14 mouse cellular contexts compared by ENCODE assay signal in the genomic region with DNA sequence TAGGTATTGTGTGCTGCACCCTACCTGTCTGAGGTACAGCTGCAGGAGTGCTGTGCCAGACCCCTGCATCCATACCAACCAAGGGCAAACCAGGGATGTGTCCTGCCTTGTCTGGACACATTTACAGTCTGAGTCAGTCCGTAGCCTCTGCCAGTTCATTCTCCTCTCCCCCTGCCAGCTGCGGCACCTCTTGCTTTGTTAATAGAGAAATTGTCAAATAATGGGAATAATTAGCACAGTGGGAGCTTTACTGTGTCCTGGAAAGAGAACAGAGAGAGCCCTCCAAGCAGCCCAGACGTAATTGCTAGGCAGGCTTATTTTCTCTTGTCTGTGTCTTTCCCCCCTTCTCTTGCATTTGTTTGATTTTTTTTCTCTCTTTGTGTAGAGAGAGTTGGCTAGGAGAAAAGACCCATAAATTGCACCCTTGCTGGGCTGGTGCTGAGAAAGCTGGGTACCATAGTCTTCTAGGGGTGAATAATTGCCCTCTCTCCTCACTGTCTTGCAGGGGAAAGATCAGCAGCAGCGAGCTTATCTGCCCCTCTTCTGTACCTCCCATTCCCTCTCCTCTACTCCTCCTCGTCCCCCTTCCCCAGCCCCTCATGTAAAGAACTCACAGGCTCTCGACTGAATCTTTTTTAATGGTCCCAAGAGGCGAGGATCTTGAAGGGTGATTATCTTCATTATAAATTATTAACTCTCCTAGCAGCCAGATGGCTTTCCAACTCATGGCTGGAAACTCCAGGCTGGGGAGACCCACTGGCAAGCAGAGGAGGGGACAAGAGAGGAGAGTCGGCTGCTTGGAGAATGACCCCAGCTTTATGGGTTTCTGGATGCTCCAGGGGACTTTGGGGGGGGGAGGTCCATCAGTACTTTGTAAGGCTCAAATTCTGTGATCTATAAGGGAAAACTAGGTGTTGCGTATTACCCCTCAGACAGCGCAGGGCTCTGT.
DNase-seq lines count a peak whose midpoint lies in the region; ATAC-seq and TF ChIP-seq lines count a peak whose summit lies in the region.
"Had no signal": no experiment of that assay in that cellular context is flagged by ENCODE, and none has a peak within 500 bp of the region (broad histone marks: within the 10 kb centered on the region; RNA-seq: fewer than 3 reads in every experiment).

No protein-coding gene starts in this region.

- WGBS in intestine, embryonic 16.5 days, result 40% methylated on average over 10 of the region's 10 CpGs
- WGBS in intestine, postnatal 0 days, result 38% methylated on average over 10 of the region's 10 CpGs
- 34% methylated on average over 10 of the region's 10 CpGs for WGBS in forebrain, embryonic 10.5 days
- 33% methylated on average over 10 of the region's 10 CpGs for WGBS in hindbrain, embryonic 14.5 days
- 36% methylated on average over 10 of the region's 10 CpGs for WGBS in midbrain, postnatal 0 days
- 59% methylated on average over 10 of the region's 10 CpGs for WGBS in heart, embryonic 10.5 days

- no peaks in the 10 kb centered on the region for H3K27me3 ChIP-seq in intestine, embryonic 16.5 days (replicated peaks; ENCODE audit: control insufficient read depth, insufficient read depth, low read length)
- H3K27me3 ChIP-seq in intestine, postnatal 0 days (replicated peaks; ENCODE audit: control insufficient read depth, insufficient read depth, low read length), result no peaks in the 10 kb centered on the region
- no peaks in the 10 kb centered on the region for H3K27me3 ChIP-seq in forebrain, embryonic 10.5 days (ENCODE audit: poor library complexity, severe bottlenecking)
- no peaks in the 10 kb centered on the region for H3K27me3 ChIP-seq in hindbrain, embryonic 14.5 days (ENCODE audit: control insufficient read depth, insufficient read depth, low read length)
- H3K27me3 ChIP-seq in midbrain, postnatal 0 days (ENCODE audit: insufficient read depth, low read length), result no peaks in the 10 kb centered on the region
- H3K27me3 ChIP-seq in heart, embryonic 10.5 days (ENCODE audit: insufficient read depth, poor library complexity, severe bottlenecking), result no peaks in the 10 kb centered on the region
- H3K27me3 ChIP-seq: limb, embryonic 15.5 days; lung, embryonic 15.5 days had no signal

- no peak overlapping the region for H3K27ac ChIP-seq in intestine, embryonic 16.5 days (ENCODE audit: low read length)
- H3K27ac ChIP-seq in intestine, postnatal 0 days (ENCODE audit: low read depth, low read length), result no peak overlapping the region
- H3K27ac ChIP-seq in forebrain, embryonic 10.5 days, result peak overlapping the region; percentile 65
- peak overlapping the region; percentile 59; the same call in 1 of the 2 replicates for H3K27ac ChIP-seq in hindbrain, embryonic 14.5 days
- no peak overlapping the region for H3K27ac ChIP-seq in midbrain, postnatal 0 days (ENCODE audit: low read depth, low read length)
- H3K27ac ChIP-seq in heart, embryonic 10.5 days, result no peak overlapping the region
- H3K27ac ChIP-seq: limb, embryonic 15.5 days; lung, embryonic 15.5 days had no signal

- H3K4me1 ChIP-seq in intestine, embryonic 16.5 days (ENCODE audit: control insufficient read depth, insufficient read depth, low read length), result no peaks in the 10 kb centered on the region
- H3K4me1 ChIP-seq in intestine, postnatal 0 days (replicated peaks; ENCODE audit: control insufficient read depth, insufficient read depth, low read length), result no peaks in the 10 kb centered on the region
- peaks cover 14% of the 10 kb centered on the region for H3K4me1 ChIP-seq in forebrain, embryonic 10.5 days
- peaks cover 15% of the 10 kb centered on the region for H3K4me1 ChIP-seq in hindbrain, embryonic 14.5 days (replicated peaks; ENCODE audit: control insufficient read depth, insufficient read depth, low read length)
- H3K4me1 ChIP-seq in midbrain, postnatal 0 days (ENCODE audit: insufficient read depth, low read length), result peaks cover 3% of the 10 kb centered on the region; the same call in 1 of the 2 replicates
- no peaks in the 10 kb centered on the region for H3K4me1 ChIP-seq in heart, embryonic 10.5 days
- H3K4me1 ChIP-seq: limb, embryonic 15.5 days; lung, embryonic 15.5 days had no signal

- no peak overlapping the region for H3K4me2 ChIP-seq in intestine, embryonic 16.5 days (ENCODE audit: low read depth, low read length)
- no peak overlapping the region for H3K4me2 ChIP-seq in intestine, postnatal 0 days (replicated peaks; ENCODE audit: low read depth)
- no peak overlapping the region for H3K4me2 ChIP-seq in hindbrain, embryonic 14.5 days (replicated peaks)
- H3K4me2 ChIP-seq in midbrain, postnatal 0 days (ENCODE audit: low read depth, low read length, poor library complexity, severe bottlenecking), result no peak overlapping the region
- H3K4me2 ChIP-seq: limb, embryonic 15.5 days; lung, embryonic 15.5 days had no signal

- H3K36me3 ChIP-seq in intestine, embryonic 16.5 days (ENCODE audit: control insufficient read depth, insufficient read depth, low read length), result no peaks in the 10 kb centered on the region
- no peaks in the 10 kb centered on the region for H3K36me3 ChIP-seq in intestine, postnatal 0 days (ENCODE audit: control insufficient read depth, insufficient read depth)
- H3K36me3 ChIP-seq in forebrain, embryonic 10.5 days (replicated peaks), result no peaks in the 10 kb centered on the region
- no peaks in the 10 kb centered on the region for H3K36me3 ChIP-seq in hindbrain, embryonic 14.5 days (replicated peaks; ENCODE audit: control insufficient read depth, insufficient read depth)
- no peaks in the 10 kb centered on the region for H3K36me3 ChIP-seq in midbrain, postnatal 0 days (ENCODE audit: insufficient read depth, low read length)
- H3K36me3 ChIP-seq in heart, embryonic 10.5 days, result no peaks in the 10 kb centered on the region
- H3K36me3 ChIP-seq: limb, embryonic 15.5 days; lung, embryonic 15.5 days had no signal

- no peak for DNase-seq in forebrain, embryonic 10.5 days (ENCODE audit: extremely low spot score, low spot score)
- DNase-seq in hindbrain, embryonic 14.5 days (ENCODE audit: low spot score), result no peak
- DNase-seq in midbrain, postnatal 0 days (ENCODE audit: low spot score), result peak; percentile 9
- DNase-seq in spleen, adult 12 weeks (ENCODE audit: low spot score), result no peak
- DNase-seq in urinary bladder, postnatal 4 days (ENCODE audit: low spot score in 2 of 2), result no peak
- DNase-seq in heart, embryonic 10.5 days (ENCODE audit: low spot score), result no peak
- DNase-seq: heart, postnatal 36 days; kidney, postnatal 14 days; layer of hippocampus, postnatal 36 days; thymus, postnatal 36 days had no signal

- H3K9ac ChIP-seq in intestine, embryonic 16.5 days (ENCODE audit: low read depth, low read length), result no peak overlapping the region
- no peak overlapping the region for H3K9ac ChIP-seq in intestine, postnatal 0 days (ENCODE audit: low read depth, low read length)
- H3K9ac ChIP-seq in hindbrain, embryonic 14.5 days, result no peak overlapping the region
- H3K9ac ChIP-seq in midbrain, postnatal 0 days (replicated peaks; ENCODE audit: low read length, poor library complexity, severe bottlenecking), result no peak overlapping the region
- H3K9ac ChIP-seq: limb, embryonic 15.5 days; lung, embryonic 15.5 days had no signal

- H3K4me3 ChIP-seq in intestine, embryonic 16.5 days (ENCODE audit: low read length), result no peak overlapping the region
- no peak overlapping the region for H3K4me3 ChIP-seq in intestine, postnatal 0 days (ENCODE audit: low read depth, low read length)
- no peak overlapping the region for H3K4me3 ChIP-seq in forebrain, embryonic 10.5 days
- no peak overlapping the region for H3K4me3 ChIP-seq in hindbrain, embryonic 14.5 days (replicated peaks; ENCODE audit: low read length)
- H3K4me3 ChIP-seq in midbrain, postnatal 0 days (ENCODE audit: low read depth, low read length), result no peak overlapping the region
- no peak overlapping the region for H3K4me3 ChIP-seq in heart, embryonic 10.5 days
- H3K4me3 ChIP-seq: limb, embryonic 15.5 days; lung, embryonic 15.5 days had no signal

- ATAC-seq in intestine, embryonic 16.5 days, result peak; percentile 44; the same call in 1 of the 2 replicates
- ATAC-seq in intestine, postnatal 0 days, result no peak
- 0 out of 2 replicates have a peak, but pooled peaks have one; percentile 40 for ATAC-seq in hindbrain, embryonic 14.5 days (ENCODE audit: low FRiP score)
- ATAC-seq in midbrain, postnatal 0 days (ENCODE audit: low FRiP score), result no peak

- no peak for TF ChIP-seq CTCF in intestine, postnatal 0 days (IDR thresholded peaks at IDR 0.05; ENCODE audit: low read depth)
- TF ChIP-seq CTCF in midbrain, postnatal 0 days (IDR thresholded peaks at IDR 0.05), result no peak

- H3K9me3 ChIP-seq in intestine, embryonic 16.5 days (ENCODE audit: control insufficient read depth, low read length), result no peaks in the 10 kb centered on the region
- no peaks in the 10 kb centered on the region for H3K9me3 ChIP-seq in intestine, postnatal 0 days (ENCODE audit: control insufficient read depth)
- H3K9me3 ChIP-seq in forebrain, embryonic 10.5 days, result no peaks in the 10 kb centered on the region
- no peaks in the 10 kb centered on the region for H3K9me3 ChIP-seq in hindbrain, embryonic 14.5 days (ENCODE audit: control insufficient read depth, low read length)
- no peaks in the 10 kb centered on the region for H3K9me3 ChIP-seq in midbrain, postnatal 0 days (ENCODE audit: low read length)
- H3K9me3 ChIP-seq in heart, embryonic 10.5 days, result no peaks in the 10 kb centered on the region
- H3K9me3 ChIP-seq: limb, embryonic 15.5 days; lung, embryonic 15.5 days had no signal

Comparison
In these comparisons a context has a peak if more than half of its experiments do, and no peak if none do; other contexts are left out.
1. ATAC-seq: peak in intestine, embryonic 16.5 days (single experiment) and hindbrain, embryonic 14.5 days (single experiment); none in intestine, postnatal 0 days (single experiment) and midbrain, postnatal 0 days (single experiment).
2. H3K27ac ChIP-seq: peak in forebrain, embryonic 10.5 days (single experiment) and hindbrain, embryonic 14.5 days (single experiment); none in intestine, embryonic 16.5 days (single experiment), intestine, postnatal 0 days (single experiment), midbrain, postnatal 0 days (single experiment) and heart, embryonic 10.5 days (single experiment).